Mouse (Mus musculus) adrenal gland, adult 2 months (tissue): ENCODE measurements around the gene Tmem97. TPM values are rescaled to one million over a fixed set of nuclear protein-coding genes. Genes with fewer than 3 reads are reported as not detected.
"Not testable (repeated sequence)": the region's sequence is repeated elsewhere in the genome, so short reads cannot be mapped to it uniquely, and the experiment has no call there.

Experiments
- DNase-seq: peaks from one replicate; pipeline ENCODE4 v3.0.0; 2021
- polyA plus RNA-seq: library from polyadenylated mRNA; depleted of rRNA; stranded (reverse); fragments of >200 nt; gene quantifications from 2 replicates; pipeline ENCODE4 v1.2.3, GENCODE M21; 2012
- total RNA-seq, 2 experiments: library from RNA; stranded (reverse); gene quantifications; 2 replicates each; pipeline ENCODE4 v1.2.3; 2021

Gene Tmem97
- total and polyA plus RNA-seq, 3 experiments: 39.6 to 49.4 (median 44.7) TPM

DNA sequence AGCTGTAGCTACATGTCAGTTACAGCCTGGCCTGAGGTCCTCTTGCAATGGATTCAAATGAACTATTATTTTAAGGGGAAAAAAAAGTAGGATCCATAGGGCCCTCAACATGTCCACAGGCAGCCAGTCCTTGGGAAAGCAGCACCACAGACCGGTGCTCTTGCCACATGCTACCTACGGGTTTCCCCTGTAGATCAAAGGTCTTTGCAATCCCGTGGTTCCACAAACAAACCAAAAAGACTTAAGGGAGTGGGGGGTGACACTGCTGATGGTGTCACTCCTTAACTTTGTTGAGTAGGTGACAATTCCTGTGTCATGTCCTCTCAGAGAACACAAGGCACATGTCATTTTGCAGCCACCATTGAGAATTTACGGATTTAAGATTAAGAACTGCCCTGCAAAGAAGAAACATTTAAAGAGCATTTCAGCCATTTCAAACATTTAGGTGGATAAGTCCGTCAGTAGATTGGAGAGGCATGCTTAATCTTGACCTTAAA, 1.0 kb downstream of the Tmem97 start:
- DNase-seq: no peak

DNA sequence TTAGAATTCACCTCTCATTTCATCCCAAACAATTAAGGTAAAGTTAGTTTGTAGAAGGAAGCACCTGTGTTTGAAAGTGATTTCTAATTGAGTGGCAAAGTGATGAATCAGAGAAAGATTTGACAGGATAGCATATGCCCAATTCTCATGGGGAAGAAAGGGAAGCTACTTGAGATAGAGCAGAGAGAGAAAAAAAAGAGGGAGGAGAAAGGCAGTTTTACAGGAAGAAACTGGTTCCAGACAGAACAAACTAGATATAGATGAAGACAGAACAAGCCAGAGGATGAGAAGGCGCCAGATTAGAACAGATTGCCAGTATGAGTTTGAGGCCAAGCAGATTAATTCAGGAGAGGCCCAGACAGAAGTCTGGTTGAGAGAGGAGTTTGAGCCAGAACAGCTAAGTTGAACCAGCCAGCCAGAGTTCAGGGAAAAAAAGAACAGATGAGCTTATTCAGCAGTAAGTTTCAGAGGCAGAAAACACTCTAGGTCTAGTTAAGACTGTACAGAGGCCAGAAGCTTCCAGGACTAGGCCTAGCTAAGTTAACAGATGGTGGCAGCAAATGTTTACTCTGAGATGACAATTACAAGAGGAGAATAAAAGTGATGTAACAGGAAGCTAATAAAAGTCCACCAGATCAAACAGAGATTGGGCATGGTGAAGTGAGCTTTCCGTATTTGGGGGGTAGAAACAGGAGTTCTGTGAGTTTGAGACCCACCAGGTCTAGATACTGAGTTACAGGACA, 2.7 kb downstream of the Tmem97 start:
- no peak for DNase-seq

DNA sequence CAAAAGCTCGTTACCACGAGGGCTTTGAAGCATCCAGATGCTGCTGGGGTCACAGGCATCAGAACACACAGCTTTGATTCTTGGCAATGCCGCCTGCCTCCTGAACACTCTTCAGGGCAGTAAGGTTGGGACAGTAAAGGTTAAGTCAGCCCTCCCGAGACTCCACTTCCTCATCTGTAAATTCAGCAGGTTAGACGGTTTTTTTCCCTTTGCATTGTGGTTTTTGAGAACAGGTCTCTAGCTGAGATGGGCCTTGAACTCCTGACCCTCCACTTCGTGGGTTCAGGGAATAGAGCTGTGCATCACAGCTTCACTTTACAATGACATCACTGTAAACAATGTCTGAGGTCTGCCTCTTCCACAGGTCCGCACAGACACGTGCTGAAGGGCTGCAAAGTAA, 5.4 kb downstream of the Tmem97 start:
- DNase-seq: no peak

DNA sequence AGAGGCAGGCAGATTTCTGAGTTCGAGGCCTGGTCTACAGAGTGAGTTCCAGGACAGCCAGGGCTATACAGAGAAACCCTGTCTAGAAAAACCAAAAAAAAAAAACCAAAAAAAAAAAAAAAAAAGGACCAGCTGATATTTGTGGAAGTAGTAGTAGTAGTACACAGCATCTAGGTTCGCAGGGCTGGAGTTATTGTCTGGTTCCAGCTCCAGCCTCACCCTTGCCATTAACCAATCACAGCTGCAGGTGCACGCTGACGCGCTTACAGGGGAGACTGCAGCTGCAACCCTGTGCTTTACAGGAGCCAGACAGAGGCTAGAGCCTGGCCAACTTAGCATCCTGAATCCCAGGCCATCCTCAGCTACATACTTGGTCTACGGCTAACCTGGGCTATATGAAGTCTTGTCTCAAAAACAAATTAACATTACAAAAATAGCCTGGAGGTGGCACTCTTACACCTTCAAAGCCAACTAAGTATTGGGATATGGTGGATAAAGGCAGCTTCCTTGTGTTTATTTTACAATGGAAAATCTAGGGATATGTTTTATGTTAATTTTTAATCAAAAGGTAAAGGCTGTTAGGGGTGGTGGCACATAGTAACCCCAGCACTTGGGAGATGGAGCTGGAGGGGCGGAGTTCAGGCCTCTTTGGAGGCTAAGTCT, 6.0 kb downstream of the Tmem97 start:
- DNase-seq: no peak

DNA sequence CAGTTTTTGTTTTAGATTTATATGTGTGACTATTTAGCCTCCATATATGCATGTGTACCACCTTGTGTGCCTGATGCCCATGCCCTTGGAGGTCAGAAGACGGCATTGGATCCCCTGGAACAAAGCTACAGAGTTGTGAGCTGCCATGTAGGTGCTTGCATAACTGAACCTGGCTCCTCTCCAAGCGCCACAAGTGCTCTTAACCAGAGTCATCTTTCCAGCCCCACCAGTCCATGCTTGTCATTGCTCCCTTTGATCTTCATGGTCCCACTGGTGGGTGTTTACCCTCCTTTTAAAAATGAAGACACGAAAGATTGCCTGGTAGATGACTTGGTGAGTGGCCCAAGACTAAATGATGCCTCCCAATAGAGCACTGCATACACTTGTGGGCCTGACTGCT, 10.2 kb downstream of the Tmem97 start:
- DNase-seq: no peak

DNA sequence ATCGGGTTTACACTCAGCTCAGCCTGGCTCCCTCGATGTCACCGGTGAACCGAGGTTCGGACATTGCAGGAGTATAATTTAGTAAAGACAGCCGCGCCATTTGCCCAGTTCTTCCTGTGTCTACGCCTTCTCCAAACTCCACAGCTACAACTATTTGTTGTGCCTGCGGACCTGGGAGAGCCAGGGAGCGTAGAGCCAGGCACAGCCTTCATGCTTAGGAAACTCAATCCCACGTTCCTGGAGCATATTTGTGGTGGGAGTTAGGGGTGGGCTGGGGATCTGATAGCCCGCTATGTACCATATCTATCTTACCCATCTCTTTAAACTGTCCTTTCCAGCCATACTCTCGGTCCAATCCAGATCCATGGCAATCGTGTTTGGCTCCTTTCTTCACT, 13.9 kb downstream of the Tmem97 start:
- DNase-seq: no peak

DNA sequence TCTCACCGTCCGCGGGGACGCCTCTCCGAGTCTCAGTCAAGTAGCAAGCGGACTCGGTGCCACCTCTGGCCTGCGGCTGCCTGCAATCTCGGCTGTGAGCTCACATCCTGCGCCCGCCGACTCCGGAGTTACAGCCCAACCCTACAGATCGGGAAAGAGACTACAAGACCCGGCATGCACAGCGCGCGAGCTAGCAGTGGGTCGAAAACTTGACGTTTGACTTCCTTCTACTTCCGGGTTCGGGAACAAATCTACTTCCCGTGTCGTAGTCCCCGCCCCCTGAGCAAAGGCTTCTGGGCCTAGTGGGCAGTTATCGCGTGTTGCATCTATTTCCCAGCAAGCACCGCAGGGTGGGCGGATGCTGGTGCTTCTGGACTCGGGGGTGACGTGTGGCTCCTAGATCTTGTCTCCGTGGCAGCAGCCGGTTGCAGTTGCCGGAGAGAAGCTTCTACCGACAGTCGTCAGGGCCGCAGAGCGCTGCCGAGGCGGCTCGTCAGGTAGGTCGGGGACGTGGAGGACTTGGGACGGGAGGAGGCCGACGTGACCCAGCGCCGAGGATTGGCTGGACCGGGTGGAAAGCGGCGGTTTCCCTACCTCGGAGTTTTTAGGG, 14.4 kb downstream of the Tmem97 start, which contains the start of the genes Tnfaip1 and Ift20:
Tnfaip1 (minus strand) TSS at position 253 of the 610 bp plus-strand sequence.
Ift20 (plus strand) TSS at position 282 of the 610 bp plus-strand sequence.
- peak; percentile 99 for DNase-seq

DNA sequence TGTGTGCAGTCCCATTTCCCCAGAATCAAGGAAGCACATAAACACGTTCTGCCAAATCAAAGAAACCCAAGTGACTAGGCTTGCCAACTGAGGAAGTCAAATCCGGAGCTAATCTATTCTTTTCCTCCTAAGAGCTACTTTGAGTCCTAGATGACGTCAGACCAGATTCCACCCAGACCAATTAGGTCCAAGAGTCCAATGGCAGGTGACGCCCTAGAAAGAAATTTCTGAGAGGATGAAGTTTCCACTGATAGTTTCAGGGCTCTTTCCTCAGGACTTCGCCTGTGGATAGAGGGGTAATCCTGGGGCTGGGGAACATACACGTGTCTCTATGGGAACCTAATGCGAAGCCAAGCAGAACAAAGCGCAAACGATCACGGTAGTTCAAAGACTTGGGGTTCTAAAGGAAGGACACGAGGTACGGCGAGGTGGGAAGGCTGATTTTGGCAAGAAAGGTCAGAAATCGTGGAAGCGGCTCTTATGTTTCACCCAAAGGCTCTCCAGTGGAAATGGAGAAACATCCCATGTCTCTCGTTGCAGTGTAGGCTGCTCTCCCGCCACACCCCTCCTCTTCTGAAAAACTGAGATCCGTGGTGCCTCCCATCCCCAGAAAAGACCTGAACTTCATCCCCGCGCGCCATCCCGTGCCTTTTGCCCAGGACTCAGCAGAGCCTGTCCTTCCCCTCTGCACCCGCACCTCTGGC, 15.0 kb downstream of the Tmem97 start:
- DNase-seq: peak; percentile 57

DNA sequence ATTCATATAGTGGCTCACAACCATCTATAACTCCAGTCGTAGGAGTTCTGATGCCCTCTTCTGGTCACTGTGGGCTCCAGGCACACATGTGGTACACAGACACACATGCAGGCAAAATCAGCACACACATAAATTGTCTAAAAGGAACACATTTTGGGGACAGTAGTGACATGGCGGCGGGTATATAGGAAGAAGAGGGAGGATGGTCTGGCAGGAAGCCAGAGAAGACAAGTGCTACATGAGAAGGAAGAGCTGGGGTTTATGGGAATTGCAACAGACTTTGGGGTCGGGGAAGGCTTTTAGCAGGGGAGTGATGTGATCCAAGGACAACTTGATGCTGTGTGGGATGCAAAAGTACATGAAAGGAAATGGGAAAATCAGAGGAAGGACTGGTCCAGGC, 16.1 kb downstream of the Tmem97 start:
- no peak for DNase-seq

DNA sequence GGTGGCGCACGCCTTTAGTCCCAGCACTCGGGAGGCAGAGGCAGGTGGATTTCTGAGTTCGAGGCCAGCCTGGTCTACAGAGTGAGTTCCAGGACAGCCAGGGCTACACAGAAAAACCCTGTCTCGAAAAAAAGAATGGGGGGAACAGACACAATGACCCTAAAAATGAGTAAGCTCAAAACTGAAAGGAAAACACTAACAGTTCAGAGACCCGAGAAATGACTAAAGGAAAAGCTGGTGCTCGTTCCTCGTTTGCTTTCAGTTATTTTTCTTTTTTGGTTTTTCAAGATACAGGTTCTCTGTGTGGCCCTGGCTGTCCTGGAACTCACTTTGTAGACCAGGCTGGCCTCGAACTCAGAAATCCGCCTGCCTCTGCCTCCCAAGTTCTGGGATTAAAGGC, 19.1 kb downstream of the Tmem97 start:
- DNase-seq: not testable (repeated sequence)

DNA sequence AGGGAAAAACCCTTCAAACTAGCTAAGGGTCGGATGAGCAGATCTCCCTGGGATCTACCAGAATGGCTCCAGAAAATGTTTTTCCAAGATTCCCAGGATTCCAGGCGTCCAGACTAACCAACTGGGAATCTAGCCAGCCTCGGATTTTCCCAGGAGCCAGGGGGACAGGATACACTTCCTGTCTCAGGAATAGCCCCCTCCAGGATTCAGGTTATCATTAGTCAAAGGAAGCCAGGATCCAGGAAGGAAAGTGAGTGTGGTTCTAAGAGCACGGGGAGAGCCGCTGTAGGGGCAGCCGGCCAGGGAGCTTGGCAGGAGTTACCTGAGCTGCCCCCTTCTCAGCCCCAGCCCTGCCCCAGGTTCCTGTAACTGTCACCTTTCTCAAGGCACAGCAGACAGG, 19.5 kb downstream of the Tmem97 start:
- peak; percentile 57 for DNase-seq

DNA sequence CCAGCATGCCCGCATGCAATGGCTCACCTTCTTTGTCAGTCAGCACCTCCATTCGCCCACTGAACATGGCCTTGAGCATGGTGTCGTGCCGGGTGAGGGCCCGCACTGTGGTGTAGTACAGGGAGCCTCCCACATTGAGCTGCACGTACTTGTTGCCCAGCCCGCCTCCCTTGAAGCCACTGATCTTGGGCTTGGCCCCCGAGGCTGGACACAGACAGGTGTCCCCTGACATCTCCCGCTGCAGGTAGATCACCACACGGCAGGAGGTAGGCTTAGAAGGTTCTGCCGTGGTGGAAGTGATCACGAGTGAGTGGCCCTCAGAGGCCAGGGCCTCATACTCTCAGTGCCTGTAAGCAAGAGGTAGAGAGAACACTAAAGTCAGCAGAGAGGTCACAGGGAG, 20.6 kb downstream of the Tmem97 start:
- DNase-seq: no peak

DNA sequence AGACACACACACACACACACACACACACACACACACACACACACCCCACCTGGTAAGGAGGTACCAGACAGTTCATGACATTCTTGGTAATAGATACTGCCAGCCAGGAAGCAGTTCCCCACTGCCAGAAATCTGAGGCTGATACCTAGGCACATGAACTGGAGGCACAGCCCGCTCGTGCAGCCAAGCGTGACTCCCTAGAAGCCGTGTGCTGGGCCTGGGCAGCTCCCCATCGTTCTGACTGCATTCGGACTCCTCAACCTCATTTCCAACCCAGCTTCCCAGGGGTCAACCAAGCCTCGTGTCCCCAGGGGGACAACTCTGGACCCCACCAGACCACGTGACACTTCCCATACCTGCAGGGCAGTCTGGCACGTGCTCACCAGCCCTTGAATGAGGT, 21.9 kb downstream of the Tmem97 start:
- DNase-seq: no peak

DNA sequence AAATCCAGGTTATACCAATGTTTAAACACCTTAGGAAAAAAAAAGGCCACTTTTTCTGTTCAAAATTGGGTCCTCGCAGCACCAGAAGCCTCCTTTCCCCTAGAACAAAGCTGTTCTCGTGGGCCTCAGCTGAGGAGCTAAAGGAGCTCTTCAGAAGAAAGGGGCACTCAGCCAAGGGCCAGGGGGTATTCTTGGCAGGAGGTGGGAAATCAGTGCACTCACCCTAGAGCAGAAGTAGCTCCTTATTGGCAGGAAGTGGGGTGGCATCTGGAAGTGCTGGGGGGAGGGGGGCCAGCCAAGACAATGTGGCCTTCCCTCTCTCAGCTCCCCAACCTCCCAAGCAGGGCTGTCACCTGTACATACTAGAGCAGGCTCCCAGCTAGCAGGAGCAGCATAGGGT, 25.7 kb downstream of the Tmem97 start:
- DNase-seq: no peak

DNA sequence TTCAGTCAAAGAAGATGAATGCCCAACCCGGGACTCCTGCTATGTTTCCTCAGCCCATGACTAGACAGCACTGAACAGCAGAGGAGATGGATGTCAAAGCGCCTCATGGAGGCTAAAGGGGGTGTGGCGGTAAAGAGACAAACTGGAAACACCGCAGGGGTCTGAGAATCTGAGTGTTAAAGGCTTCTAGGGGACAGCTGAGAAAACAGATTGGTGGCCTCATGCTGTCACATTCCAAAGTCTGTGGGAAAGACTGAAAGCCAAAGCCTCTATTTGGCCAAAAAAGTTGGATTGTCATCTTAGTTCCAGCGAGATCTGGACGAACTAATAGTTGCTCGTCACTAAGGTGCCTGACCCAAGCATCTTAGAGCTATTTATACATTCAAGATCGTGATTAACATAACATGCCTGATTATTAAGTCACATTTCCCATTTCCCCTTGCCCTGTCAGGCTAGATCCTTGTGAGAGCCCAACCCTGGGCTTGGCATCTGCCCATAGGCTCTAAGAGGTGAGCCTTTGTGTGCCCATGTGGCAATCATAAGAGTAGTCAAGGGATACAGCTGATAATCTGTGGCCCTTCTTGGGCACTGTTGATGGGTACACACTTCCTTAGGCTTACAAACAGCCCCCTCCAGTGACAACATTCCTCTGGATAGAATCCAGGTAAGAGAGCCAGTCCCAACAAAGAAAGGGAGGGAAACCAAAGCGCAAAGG, 27.2 kb downstream of the Tmem97 start:
- DNase-seq: no peak

DNA sequence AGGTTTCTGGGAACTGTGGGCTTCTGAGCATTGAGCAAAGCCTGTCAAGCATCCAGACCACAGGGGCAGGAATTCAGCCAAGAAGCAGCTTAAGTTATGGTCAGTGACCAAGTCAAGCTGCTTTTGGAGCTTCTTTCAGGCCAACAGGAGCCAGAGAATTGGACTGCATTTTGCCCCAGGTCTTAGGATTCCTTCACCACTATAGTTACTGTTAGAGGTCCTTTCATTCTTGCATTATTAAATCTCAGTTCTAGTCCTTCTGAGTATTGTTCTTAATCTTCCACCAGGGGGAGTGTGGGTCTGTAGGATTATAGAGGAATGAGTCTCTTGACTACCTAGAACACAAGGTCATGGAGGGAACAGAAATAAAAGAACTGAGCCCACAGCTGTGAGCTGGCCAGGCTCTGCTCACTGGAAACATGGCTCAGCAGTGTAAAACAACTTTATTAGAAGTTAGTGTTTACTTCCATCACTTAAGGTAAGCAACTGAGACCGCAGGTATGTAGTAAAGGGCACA, 28.0 kb downstream of the Tmem97 start:
- peak; percentile 37 for DNase-seq

DNA sequence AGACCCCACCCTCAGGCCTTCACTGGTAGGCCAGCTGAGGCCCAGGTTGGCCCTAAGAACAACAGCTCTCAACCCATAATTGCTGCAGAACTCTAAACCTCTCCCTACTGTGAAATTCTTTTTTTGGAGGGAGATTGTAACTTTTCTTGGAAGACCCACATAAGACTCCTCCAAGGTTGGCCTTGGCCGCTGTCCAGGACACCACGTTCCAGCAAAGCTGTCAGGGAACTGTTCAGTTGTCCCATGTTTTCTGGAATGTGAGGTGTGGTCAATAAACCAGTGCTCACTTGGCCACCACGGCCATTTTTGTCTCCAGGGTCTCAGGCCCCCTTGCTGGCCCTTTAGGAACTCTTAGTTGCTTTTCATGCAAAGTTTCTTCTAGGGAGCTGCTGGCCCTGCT, 28.7 kb downstream of the Tmem97 start:
- no peak for DNase-seq

DNA sequence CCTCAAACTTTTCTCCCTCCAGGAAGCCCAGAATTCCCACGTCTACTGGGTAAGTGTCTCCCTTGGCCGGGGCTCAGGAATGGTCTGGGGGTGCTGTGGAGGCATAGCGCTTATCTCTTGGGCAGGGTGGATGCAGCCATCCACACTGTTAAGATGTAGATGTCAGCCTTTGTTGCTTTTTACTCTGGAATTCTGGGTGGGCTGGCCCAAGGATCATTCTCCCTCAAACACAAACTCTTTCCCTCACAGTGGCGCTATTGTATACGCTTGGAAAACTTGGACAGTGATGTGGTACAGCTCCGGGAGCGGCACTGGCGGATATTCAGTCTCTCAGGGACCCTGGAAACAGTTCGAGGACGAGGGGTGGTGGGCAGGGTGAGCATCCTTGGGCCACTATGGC, 31.6 kb downstream of the Tmem97 start:
- DNase-seq: no peak

DNA sequence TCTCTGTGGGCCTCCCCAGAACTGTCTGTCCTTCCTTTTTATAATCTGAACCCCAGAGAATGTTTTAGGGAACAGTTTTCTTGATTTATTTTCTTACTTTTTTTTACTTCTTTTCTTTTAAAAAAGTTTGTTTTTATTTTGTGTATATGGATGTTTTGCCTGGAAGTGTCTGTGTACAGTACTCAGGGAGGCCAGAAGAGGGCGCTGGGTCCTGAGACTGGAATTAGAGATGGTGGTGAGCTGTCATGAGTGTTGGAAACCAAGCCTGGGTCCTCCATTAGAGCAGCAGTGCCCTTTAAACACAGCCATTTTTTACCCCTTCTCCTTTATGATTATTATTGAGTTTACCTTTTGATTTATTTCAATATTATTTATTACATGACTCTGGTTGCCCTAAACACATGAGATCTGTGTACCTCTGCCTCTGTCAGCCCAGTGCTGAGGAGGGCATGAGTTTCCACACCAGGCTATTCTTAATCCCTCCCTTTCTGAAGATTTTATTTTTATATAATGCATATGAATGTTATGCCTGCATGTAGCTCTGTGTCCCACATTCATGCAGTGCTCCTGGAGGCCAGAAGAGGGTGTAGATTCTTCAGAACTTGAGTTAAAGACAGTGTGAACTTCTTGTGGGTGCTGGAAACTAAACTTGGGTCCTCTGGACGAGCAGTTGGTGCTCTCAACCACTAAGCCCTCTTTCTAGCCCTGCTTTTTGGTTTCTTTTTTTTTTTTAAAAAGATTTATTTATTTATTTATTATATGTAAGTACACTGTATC, 34.8 kb downstream of the Tmem97 start:
- no peak for DNase-seq

DNA sequence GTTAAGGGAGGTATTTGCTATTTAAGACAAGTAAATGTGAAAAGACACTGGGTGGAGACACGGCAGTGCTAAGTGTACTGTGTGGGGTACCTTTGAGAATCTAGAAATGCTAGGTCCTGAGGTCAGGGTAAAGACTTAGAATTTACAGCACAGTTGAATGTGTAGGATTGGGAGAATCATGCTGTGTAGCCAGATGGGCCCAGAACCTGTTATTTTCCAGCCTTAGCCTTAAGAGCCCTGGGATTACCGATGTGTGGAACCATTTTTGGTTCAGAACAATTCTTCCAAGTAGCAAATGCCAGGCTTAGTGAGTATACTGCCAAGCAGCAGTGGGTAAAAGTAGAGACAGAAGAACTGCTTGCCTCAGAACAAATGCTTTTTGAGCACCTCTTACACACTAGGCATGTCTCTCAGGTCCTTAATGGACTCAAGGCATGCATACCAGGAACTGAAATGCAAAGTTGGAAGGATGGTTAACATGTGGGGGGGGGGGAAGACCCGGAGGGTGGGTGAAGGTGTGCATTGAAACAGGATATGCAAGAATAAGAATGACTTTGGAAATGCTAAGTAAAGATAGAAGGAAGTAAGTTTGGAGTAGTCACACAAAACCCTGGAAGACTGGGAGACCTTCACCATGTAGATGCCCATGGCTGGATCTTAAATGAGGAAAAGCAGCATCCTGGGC, 37.3 kb downstream of the Tmem97 start:
- DNase-seq: no peak
